Mouse (Mus musculus) CH12.LX (cell line): ENCODE measurements around the gene Nfkb2. TPM values are rescaled to one million over a fixed set of nuclear protein-coding genes. Genes with fewer than 3 reads are reported as not detected.

ENCODE experiments used
- DNase-seq: peaks from one replicate; pipeline ENCODE4 v3.0.0-alpha.2; 2013; ENCODE audit errors: extremely low read depth
- H3K27ac ChIP-seq: 2 replicates; pipeline ENCODE4 v1.5.1; 2012; ENCODE audit warnings: low read depth, mild to moderate bottlenecking, control low read depth, moderate library complexity; ENCODE audit not compliant: insufficient read depth
- H3K27me3 ChIP-seq: replicated peaks from 2 replicates; pipeline ENCODE3; 2012; ENCODE audit warnings: inconsistent platforms
- H3K36me3 ChIP-seq, 2 experiments: replicated peaks in 1 of 2; 2 replicates each; pipeline versions ENCODE3 to v1.6.1; 2012; ENCODE audit warnings: inconsistent platforms in 1 of 2, low read length in 1 of 2, mild to moderate bottlenecking in 1 of 2, mixed read lengths in 1 of 2, moderate library complexity in 1 of 2; ENCODE audit not compliant: control insufficient read depth in 1 of 2, insufficient read depth in 1 of 2
- H3K4me1 ChIP-seq, 2 experiments: 2 replicates each; pipeline ENCODE4 v1.6.1; 2012; ENCODE audit warnings: inconsistent platforms in 1 of 2, moderate library complexity in 1 of 2; ENCODE audit not compliant: insufficient read depth in 2 of 2, control insufficient read depth in 1 of 2
- H3K4me2 ChIP-seq: 2 replicates; pipeline ENCODE4 v1.6.1; 2012; ENCODE audit warnings: low read depth, mild to moderate bottlenecking, control low read depth; ENCODE audit not compliant: poor library complexity, insufficient read depth, severe bottlenecking
- H3K4me3 ChIP-seq, 3 experiments: fragments of 150-350 bp in 1 of 3; sonication (generic) in 1 of 3; replicated peaks in 1 of 3; 2 replicates each; pipeline versions ENCODE3 to v1.5.1; 2011 to 2012; ENCODE audit warnings: low read depth in 2 of 3, low read length in 2 of 3, mild to moderate bottlenecking in 2 of 3, moderate library complexity in 2 of 3, control low read depth in 1 of 3, improper control_type of control experiment in 1 of 3, inconsistent platforms in 1 of 3, mixed read lengths in 1 of 3; ENCODE audit not compliant: poor library complexity in 1 of 3
- H3K79me2 ChIP-seq: replicated peaks from 2 replicates; pipeline ENCODE4 v1.6.1; 2012; ENCODE audit warnings: mild to moderate bottlenecking, moderate library complexity; ENCODE audit not compliant: control insufficient read depth, poor library complexity, insufficient read depth, severe bottlenecking; ENCODE audit errors: extremely low read depth
- H3K9ac ChIP-seq: 2 replicates; pipeline ENCODE4 v1.6.1; 2012; ENCODE audit warnings: low read depth, mild to moderate bottlenecking, control low read depth, moderate library complexity; ENCODE audit not compliant: insufficient read depth
- H3K9me3 ChIP-seq: replicated peaks from 2 replicates; pipeline ENCODE3; 2012; ENCODE audit warnings: low read length, inconsistent platforms, mixed read lengths
- CHD1 ChIP-seq: IDR thresholded peaks from 2 replicates; pipeline ENCODE4 v1.6.1; 2012; ENCODE audit warnings: low read depth, low read length, improper control_type of control experiment, inconsistent platforms
- CHD2 ChIP-seq: IDR thresholded peaks from 2 replicates; pipeline ENCODE4 v1.6.1; 2011; ENCODE audit warnings: low read length, improper control_type of control experiment
- E2F4 ChIP-seq: IDR thresholded peaks from 2 replicates; pipeline ENCODE4 v1.6.1; 2011; ENCODE audit warnings: low read depth, low read length, improper control_type of control experiment; ENCODE audit not compliant: insufficient replicate concordance
- ETS1 ChIP-seq: conservative IDR thresholded peaks from 2 replicates; pipeline ENCODE4 v1.6.1; 2012; ENCODE audit warnings: low read depth, mild to moderate bottlenecking, inconsistent platforms, low read length, improper control_type of control experiment, moderate library complexity
- HCFC1 ChIP-seq: IDR thresholded peaks from 2 replicates; pipeline ENCODE4 v1.6.1; 2012; ENCODE audit warnings: low read depth, mild to moderate bottlenecking, inconsistent platforms, low read length, improper control_type of control experiment
- IRF4 ChIP-seq: IDR thresholded peaks from 2 replicates; pipeline ENCODE4 v1.6.1; 2014; ENCODE audit warnings: low read depth, mild to moderate bottlenecking, inconsistent platforms, low read length, improper control_type of control experiment
- JUN ChIP-seq: IDR thresholded peaks from 2 replicates; pipeline ENCODE4 v1.6.1; 2011; ENCODE audit warnings: low read depth, mild to moderate bottlenecking, low read length, improper control_type of control experiment, moderate library complexity; ENCODE audit not compliant: insufficient read depth
- JUND ChIP-seq: conservative IDR thresholded peaks from 2 replicates; pipeline ENCODE4 v1.6.1; 2011; ENCODE audit warnings: low read depth, low read length, improper control_type of control experiment
- MAFK ChIP-seq: IDR thresholded peaks from 2 replicates; pipeline ENCODE4 v1.6.1; 2011; ENCODE audit warnings: low read length, improper control_type of control experiment; ENCODE audit not compliant: insufficient replicate concordance
- MAX ChIP-seq: IDR thresholded peaks from 2 replicates; pipeline ENCODE4 v1.6.1; 2011; ENCODE audit warnings: low read length, improper control_type of control experiment
- MEF2A ChIP-seq: IDR thresholded peaks from 2 replicates; pipeline ENCODE4 v1.6.1; 2014; ENCODE audit warnings: low read depth, mild to moderate bottlenecking, inconsistent platforms, low read length, improper control_type of control experiment, borderline replicate concordance
- MXI1 ChIP-seq: IDR thresholded peaks from 2 replicates; pipeline ENCODE4 v1.6.1; 2011; ENCODE audit warnings: mild to moderate bottlenecking, low read depth, low read length, improper control_type of control experiment
- MYC ChIP-seq: IDR thresholded peaks from 2 replicates; pipeline ENCODE4 v1.6.1; 2011; ENCODE audit warnings: low read depth, mild to moderate bottlenecking, improper control_type of control experiment, low read length
- NRF1 ChIP-seq: IDR thresholded peaks from 2 replicates; pipeline ENCODE4 v1.6.1; 2014; ENCODE audit warnings: low read depth, mild to moderate bottlenecking, inconsistent platforms, low read length, improper control_type of control experiment, moderate library complexity
- POLR2A ChIP-seq: IDR thresholded peaks from 2 replicates; pipeline ENCODE4 v1.6.1; 2011; ENCODE audit warnings: low read depth, mild to moderate bottlenecking, improper control_type of control experiment, low read length
- POLR2AphosphoS2 ChIP-seq: IDR thresholded peaks from 2 replicates; pipeline ENCODE4 v1.6.1; 2011; ENCODE audit warnings: low read depth, low read length, improper control_type of control experiment
- RCOR1 ChIP-seq: conservative IDR thresholded peaks from 2 replicates; pipeline ENCODE4 v1.6.1; 2012; ENCODE audit warnings: low read depth, mild to moderate bottlenecking, inconsistent platforms, low read length, improper control_type of control experiment
- SIN3A ChIP-seq: IDR thresholded peaks from 2 replicates; pipeline ENCODE4 v1.6.1; 2012; ENCODE audit warnings: low read length, improper control_type of control experiment, inconsistent platforms
- SMC3 ChIP-seq: IDR thresholded peaks from 2 replicates; pipeline ENCODE4 v1.6.1; 2011; ENCODE audit warnings: low read depth, low read length, improper control_type of control experiment
- TBP ChIP-seq: conservative IDR thresholded peaks from 2 replicates; pipeline ENCODE4 v1.6.1; 2011; ENCODE audit warnings: low read depth, low read length, improper control_type of control experiment
- USF1 ChIP-seq: IDR thresholded peaks from 2 replicates; pipeline ENCODE4 v1.6.1; 2014; ENCODE audit warnings: low read depth, mild to moderate bottlenecking, inconsistent platforms, low read length, improper control_type of control experiment
- USF2 ChIP-seq: conservative IDR thresholded peaks from 2 replicates; pipeline ENCODE4 v1.6.1; 2011; ENCODE audit warnings: low read depth, low read length, improper control_type of control experiment
- ZC3H11A ChIP-seq: IDR thresholded peaks from 2 replicates; pipeline ENCODE4 v1.6.1; 2012; ENCODE audit warnings: low read depth, mild to moderate bottlenecking, inconsistent platforms, low read length, improper control_type of control experiment
- ZNF384 ChIP-seq: IDR thresholded peaks from 2 replicates; pipeline ENCODE4 v1.6.1; 2012; ENCODE audit warnings: low read depth, low read length, improper control_type of control experiment, inconsistent platforms
- dilution Hi-C: fragments of 300-500 bp; cut with MboI; formaldehyde crosslinking; loops from 2 replicates; pipeline ENCODE4 v1.14.3; 2020; ENCODE audit warnings: low sequenced_read_pairs; ENCODE audit not compliant: extremely low pct_unique_long_range_greater_than_20kb, extremely low pct_ligation_motif_present
- in situ Hi-C: fragments of 300-500 bp; cut with MboI; formaldehyde crosslinking; loops from 3 replicates; pipeline ENCODE4 v1.14.3; 2019; ENCODE audit warnings: low sequenced_read_pairs, low pct_ligation_motif_present, low pct_unique_long_range_greater_than_20kb, mixed read lengths
- polyA plus RNA-seq: library from polyadenylated mRNA; unstranded; fragments of >175 nt; gene quantifications from 2 replicates; pipeline ENCODE4 v1.2.1, GENCODE M21; 2012; ENCODE audit warnings: low read depth; ENCODE audit not compliant: insufficient read length
- total RNA-seq, 2 experiments: library from RNA; depleted of rRNA; stranded (reverse); fragments of 300-350 nt in 1 of 2; fragments of >200 nt in 1 of 2; gene quantifications; 2 replicates each; pipeline ENCODE4 v1.2.3; 2012 to 2014

Nfkb2 gene
- total and polyA plus RNA-seq, 3 experiments: 44.3 to 71.7 (median 64.8) TPM

GRCm38 (mm10) chr19:46282081-46282849 is 21.9 kb upstream of the Nfkb2 start:
- Histone ChIP-seq H3K79me2 (no peaks in the 10 kb centered on the region), H3K4me3 (no peak overlapping the region), H3K9ac (no peak overlapping the region), H3K9me3 (no peaks in the 10 kb centered on the region), H3K27ac (no peak overlapping the region), H3K4me2 (no peak overlapping the region), H3K4me1 (0 out of 4 replicates have a peak, but pooled peaks cover 0 to 3% of the 10 kb centered on the region in 2 experiments), H3K27me3 (no peaks in the 10 kb centered on the region), H3K36me3 (peaks cover 69 to 87% of the 10 kb centered on the region in 2 experiments)
- in situ Hi-C loops: no loop called here
- no peak for DNase-seq
- dilution Hi-C loops: no loop called here
- no peak for TF ChIP-seq ZC3H11A
- TF ChIP-seq ZNF384: no peak
- TF ChIP-seq CHD2: no peak
- TF ChIP-seq ETS1: no peak
- no peak for TF ChIP-seq USF1
- no peak for TF ChIP-seq JUN
- TF ChIP-seq SMC3: 0 out of 2 replicates have a peak, but pooled peaks have one; percentile 3
- TF ChIP-seq, all 38 proteins: peak for 1

GRCm38 (mm10) chr19:46284686-46285085 is 19.4 kb upstream of the Nfkb2 start:
- no peak for TF ChIP-seq CHD1
- TF ChIP-seq CHD2: no peak
- TF ChIP-seq ETS1: no peak
- TF ChIP-seq MAX: no peak
- no peak for TF ChIP-seq NRF1
- TF ChIP-seq ZNF384: no peak
- TF ChIP-seq POLR2AphosphoS2: no peak
- TF ChIP-seq IRF4: no peak
- peaks cover 59 to 75% of the 10 kb centered on the region in 2 experiments for H3K36me3 ChIP-seq

GRCm38 (mm10) chr19:46285631-46286030 is 18.5 kb upstream of the Nfkb2 start:
- no peak for DNase-seq
- Histone ChIP-seq H3K4me1 (peaks cover 0 to 12% of the 10 kb centered on the region in 2 experiments; a peak in 1 of 4 replicates), H3K27me3 (no peaks in the 10 kb centered on the region), H3K9me3 (no peaks in the 10 kb centered on the region), H3K36me3 (peaks cover 50 to 66% of the 10 kb centered on the region in 2 experiments), H3K4me3 (no peak overlapping the region), H3K9ac (no peak overlapping the region), H3K27ac (no peak overlapping the region), H3K4me2 (no peak overlapping the region), H3K79me2 (no peaks in the 10 kb centered on the region)
- in situ Hi-C loops: no loop called here
- dilution Hi-C loops: no loop called here
- TF ChIP-seq SMC3 (no peak), TBP (no peak), NRF1 (no peak), JUND (no peak), USF2 (no peak), MAFK (no peak), HCFC1 (no peak), IRF4 (no peak), MEF2A (no peak), E2F4 (no peak), RCOR1 (no peak), JUN (no peak), SIN3A (no peak), POLR2A (no peak), MXI1 (no peak), MYC (no peak)

More at GRCm38 (mm10) chr19:46284686-46285085, 19.4 kb upstream of the Nfkb2 start:
- no peak overlapping the region for H3K4me2 ChIP-seq
- no peak overlapping the region for H3K27ac ChIP-seq
- peaks cover 0 to 12% of the 10 kb centered on the region in 2 experiments; a peak in 1 of 4 replicates for H3K4me1 ChIP-seq
- no peak overlapping the region for H3K9ac ChIP-seq
- no peaks in the 10 kb centered on the region for H3K79me2 ChIP-seq
- no peaks in the 10 kb centered on the region for H3K9me3 ChIP-seq
- in situ Hi-C loops: no loop called here
- no peak for DNase-seq
- H3K4me3 ChIP-seq: no peak overlapping the region
- no peaks in the 10 kb centered on the region for H3K27me3 ChIP-seq
- dilution Hi-C loops: no loop called here
